Mouse (Mus musculus) forebrain, embryonic 13.5 days (tissue): ENCODE results near the gene Ddah2. TPM values are rescaled to one million over a fixed set of nuclear protein-coding genes. Genes with fewer than 3 reads are reported as not detected.
"Not testable (repeated sequence)": the region's sequence is repeated elsewhere in the genome, so short reads cannot be mapped to it uniquely, and the experiment has no call there.

Experiments
- ATAC-seq: fragments of 200-750 bp; cut with Nextera tagmentation; 2 replicates; pipeline ENCODE4 v1.8.0; 2017
- H3K27ac ChIP-seq: fragments of 300-500 bp; sonication (generic); 2 replicates; pipeline ENCODE4 v1.5.1; 2015; ENCODE audit warnings: inconsistent platforms, mild to moderate bottlenecking, moderate library complexity
- H3K27me3 ChIP-seq: fragments of 300-500 bp; sonication (generic); 2 replicates; pipeline ENCODE4 v1.6.1; 2015; ENCODE audit warnings: mild to moderate bottlenecking, inconsistent platforms
- H3K36me3 ChIP-seq: fragments of 300-500 bp; sonication (generic); 2 replicates; pipeline ENCODE4 v1.6.1; 2015; ENCODE audit warnings: mild to moderate bottlenecking, inconsistent platforms; ENCODE audit not compliant: poor library complexity, severe bottlenecking
- H3K4me1 ChIP-seq: fragments of 300-500 bp; sonication (generic); 2 replicates; pipeline ENCODE4 v1.6.1; 2015; ENCODE audit warnings: inconsistent platforms
- H3K4me2 ChIP-seq: fragments of 300-500 bp; sonication (generic); 2 replicates; pipeline ENCODE4 v1.6.1; 2015; ENCODE audit warnings: inconsistent platforms, mild to moderate bottlenecking, moderate library complexity
- H3K4me3 ChIP-seq: fragments of 300-500 bp; sonication (generic); 2 replicates; pipeline ENCODE4 v1.5.1; 2015; ENCODE audit warnings: mild to moderate bottlenecking, inconsistent platforms
- H3K9ac ChIP-seq: fragments of 300-500 bp; sonication (generic); 2 replicates; pipeline ENCODE4 v1.6.1; 2015; ENCODE audit warnings: mild to moderate bottlenecking, inconsistent platforms
- H3K9me3 ChIP-seq: fragments of 300-500 bp; sonication (generic); replicated peaks from 2 replicates; pipeline ENCODE4 v1.6.1; 2016; ENCODE audit warnings: inconsistent platforms
- WGBS: fragments of 180-500 bp; shearing (Covaris S2); methylation state at CpG from one replicate; pipeline ENCODE4 v1.1.7; 2015; 5-methylcytosine and 5-hydroxymethylcytosine counted together
- polyA plus RNA-seq: library from polyadenylated mRNA; unstranded; fragments of >200 nt; fragmentation: Nextera tagmentation; extraction: Ambion mirVana; gene quantifications from 2 replicates; pipeline ENCODE4 v1.2.1, GENCODE M21; 2015

Gene Ddah2
- polyA plus RNA-seq, 1 experiment from 2014 or later = 566 TPM

DNA sequence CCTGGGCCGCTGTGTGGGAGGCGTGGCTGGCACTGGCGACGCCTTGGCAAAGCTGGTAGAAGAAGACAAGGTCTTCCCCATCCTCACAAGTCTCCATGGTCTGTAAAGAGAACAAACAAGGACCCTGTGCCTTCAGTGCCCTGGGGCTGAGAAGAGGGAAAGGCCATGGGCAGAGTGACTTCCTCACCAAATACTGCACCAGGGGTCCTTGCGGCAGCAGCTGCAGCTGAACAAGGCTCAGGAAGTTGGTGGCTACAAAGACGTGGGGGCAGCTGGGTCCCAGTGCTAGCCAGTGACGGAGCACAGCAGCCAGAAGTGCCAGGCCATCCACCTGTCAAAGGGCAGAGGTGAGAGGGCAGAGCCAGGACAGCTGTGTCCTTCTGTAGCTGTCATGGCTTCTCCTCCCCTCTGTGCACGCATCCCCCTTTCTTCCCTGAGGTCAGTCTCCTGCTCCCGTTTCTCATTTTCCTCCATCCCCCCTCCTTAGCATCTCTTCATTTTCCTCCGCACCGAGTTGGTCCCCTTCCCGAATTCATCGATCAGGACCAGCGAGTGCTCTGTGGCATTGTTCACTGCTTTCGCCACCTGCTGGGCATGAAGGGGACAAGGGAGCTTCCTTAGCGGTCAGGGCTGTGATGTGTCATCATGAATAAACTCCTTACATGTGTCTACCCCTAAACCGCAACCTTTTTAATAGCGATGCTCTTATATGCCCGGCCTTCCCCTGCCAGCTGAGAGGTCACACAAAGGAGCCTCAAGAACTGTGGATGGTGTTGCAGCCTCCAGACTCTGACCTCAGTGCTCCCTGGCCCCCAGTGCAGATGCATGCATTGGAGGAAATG lies 28.9 kb upstream of the Ddah2 start:
- H3K9me3 ChIP-seq = no peaks in the 10 kb centered on the region
- no peak overlapping the region for H3K27ac ChIP-seq
- H3K36me3 ChIP-seq = no peaks in the 10 kb centered on the region
- peak overlapping the region; percentile 35 for H3K9ac ChIP-seq
- 33% methylated on average over 19 of the region's 19 CpGs for WGBS
- peaks cover 36% of the 10 kb centered on the region for H3K4me1 ChIP-seq
- H3K4me3 ChIP-seq = no peak overlapping the region
- H3K27me3 ChIP-seq = 0 out of 2 replicates have a peak, but pooled peaks cover 4% of the 10 kb centered on the region
- peak overlapping the region; percentile 27; the same call in 1 of the 2 replicates for H3K4me2 ChIP-seq
- no peak for ATAC-seq

DNA sequence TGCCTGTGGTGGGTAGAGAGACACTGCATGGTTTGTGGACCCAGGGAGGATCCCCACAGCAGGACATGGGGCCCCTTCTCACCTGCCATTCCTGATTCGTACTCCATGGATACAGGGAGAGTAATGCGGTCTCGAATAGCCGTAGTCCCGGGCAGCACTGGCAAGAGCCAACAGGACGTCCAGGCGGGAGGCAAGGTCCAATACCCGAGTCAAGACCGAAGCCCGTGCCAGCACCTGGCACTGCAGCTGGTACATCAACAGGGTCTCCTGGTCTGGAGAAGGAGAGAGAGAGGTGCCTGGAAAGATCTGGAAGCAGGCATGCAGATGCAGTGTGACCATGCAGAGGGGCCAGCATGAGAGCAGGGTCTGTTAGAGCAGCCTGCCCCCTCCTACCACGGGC lies 27.6 kb upstream of the Ddah2 start:
- Histone ChIP-seq H3K4me3 (no peak overlapping the region), H3K4me2 (no peak overlapping the region), H3K9ac (no peak overlapping the region), H3K27me3 (0 out of 2 replicates have a peak, but pooled peaks cover 4% of the 10 kb centered on the region), H3K27ac (no peak overlapping the region), H3K36me3 (no peaks in the 10 kb centered on the region), H3K9me3 (no peaks in the 10 kb centered on the region), H3K4me1 (peaks cover 30% of the 10 kb centered on the region)
- WGBS = 91% methylated on average over 11 of the region's 11 CpGs
- ATAC-seq = no peak

DNA sequence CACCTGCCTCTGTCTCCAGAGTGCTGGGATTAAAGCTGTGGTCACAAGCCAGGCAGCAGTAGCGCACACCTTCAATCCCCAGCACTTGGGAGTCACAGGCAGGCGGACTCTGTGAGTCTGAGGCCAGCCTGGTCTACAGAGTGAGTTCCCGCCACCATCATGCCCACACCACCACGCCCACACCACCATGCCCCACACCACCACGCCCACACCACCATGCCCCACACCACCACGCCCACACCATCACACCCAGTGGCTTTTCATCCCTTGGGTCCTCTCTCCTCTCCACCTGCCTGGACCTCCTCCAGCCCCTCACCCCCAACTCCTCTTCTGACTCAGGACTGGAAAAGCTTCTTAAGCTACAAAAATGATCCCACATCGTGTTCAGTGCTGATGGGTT lies 27.0 kb upstream of the Ddah2 start:
- Histone ChIP-seq H3K4me1 (peaks cover 25% of the 10 kb centered on the region), H3K27me3 (0 out of 2 replicates have a peak, but pooled peaks cover 4% of the 10 kb centered on the region), H3K9me3 (no peaks in the 10 kb centered on the region), H3K9ac (no peak overlapping the region), H3K4me2 (no peak overlapping the region), H3K27ac (no peak overlapping the region), H3K4me3 (no peak overlapping the region), H3K36me3 (no peaks in the 10 kb centered on the region)
- WGBS = 75% methylated on average over 6 of the region's 7 CpGs
- no peak for ATAC-seq

DNA sequence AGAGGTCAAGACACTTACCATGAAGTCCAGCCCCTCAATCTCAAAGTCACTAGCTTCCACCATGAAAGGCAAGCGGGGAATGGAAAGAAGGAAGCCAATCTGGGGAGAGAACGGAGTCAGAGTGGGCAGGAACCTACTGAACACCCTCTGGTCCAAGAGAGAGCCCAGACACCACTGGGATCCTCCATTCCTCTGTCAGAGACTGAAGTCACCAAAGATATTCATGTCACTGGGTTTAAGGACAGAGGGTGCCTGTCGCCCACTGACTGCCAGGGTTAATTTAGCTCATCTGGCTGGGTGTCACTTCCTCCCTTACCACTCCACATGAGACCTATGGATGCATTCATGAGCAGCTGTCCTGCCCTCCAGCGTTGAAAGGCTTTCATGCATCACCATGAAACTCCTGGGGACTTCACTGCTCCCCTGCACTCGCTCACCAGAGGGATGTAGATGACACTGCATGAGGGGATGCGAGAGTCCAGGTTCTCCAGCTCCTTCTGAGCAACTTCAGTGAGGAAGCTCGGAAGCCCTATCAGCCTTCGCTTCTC lies 26.4 kb upstream of the Ddah2 start:
- no peak overlapping the region for H3K4me2 ChIP-seq
- no peak overlapping the region for H3K4me3 ChIP-seq
- no peaks in the 10 kb centered on the region for H3K36me3 ChIP-seq
- H3K27ac ChIP-seq = no peak overlapping the region
- WGBS = 82% methylated on average over 8 of the region's 8 CpGs
- H3K4me1 ChIP-seq = peaks cover 22% of the 10 kb centered on the region
- H3K27me3 ChIP-seq = 0 out of 2 replicates have a peak, but pooled peaks cover 4% of the 10 kb centered on the region
- ATAC-seq = no peak
- no peaks in the 10 kb centered on the region for H3K9me3 ChIP-seq
- H3K9ac ChIP-seq = no peak overlapping the region

DNA sequence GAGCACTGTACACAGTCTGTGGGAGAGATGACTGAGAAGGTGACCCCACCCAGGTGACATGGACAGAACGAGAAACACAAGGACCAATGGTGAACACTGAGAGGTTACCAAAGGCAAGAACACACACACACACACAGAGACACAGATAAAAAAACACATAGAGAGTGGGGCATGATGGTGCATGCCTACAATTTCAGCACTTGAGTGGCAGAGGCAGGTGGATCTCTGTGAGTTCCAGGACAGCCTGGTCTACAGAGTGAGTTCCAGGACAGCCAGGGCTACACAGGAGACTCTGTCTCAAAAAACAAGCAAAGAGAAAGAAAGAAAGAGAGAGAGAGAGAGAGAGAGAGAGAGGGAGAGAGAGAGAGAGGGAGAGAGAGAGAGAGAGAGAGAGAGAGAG lies 25.1 kb upstream of the Ddah2 start:
- 59% methylated on average over 1 of the region's 1 CpGs for WGBS
- H3K4me2 ChIP-seq, H3K4me3 ChIP-seq, H3K4me1 ChIP-seq, H3K9me3 ChIP-seq, H3K9ac ChIP-seq, H3K36me3 ChIP-seq, ATAC-seq, H3K27ac ChIP-seq, H3K27me3 ChIP-seq: not testable (repeated sequence)

DNA sequence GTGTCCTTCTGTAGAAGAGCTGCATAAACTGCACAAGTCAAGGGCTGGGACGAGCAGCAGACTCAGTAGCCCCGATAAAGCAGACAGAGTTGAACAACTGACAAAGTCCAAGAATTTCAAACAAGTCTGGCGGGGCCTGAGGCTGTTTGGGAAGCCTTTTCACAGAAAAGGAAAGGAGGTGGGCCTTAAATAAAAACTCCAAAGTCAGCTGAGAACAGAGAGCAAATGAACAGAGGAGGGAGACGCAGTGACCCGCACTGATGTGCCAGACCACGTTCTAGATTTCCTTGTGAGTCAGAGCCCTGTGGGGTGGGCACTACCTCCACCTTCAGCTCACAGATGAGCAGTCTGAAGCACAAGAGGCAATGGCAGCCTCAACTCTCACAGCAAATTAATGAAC lies 23.9 kb upstream of the Ddah2 start:
- H3K27ac ChIP-seq = no peak overlapping the region
- ATAC-seq = no peak
- no peaks in the 10 kb centered on the region for H3K9me3 ChIP-seq
- peaks cover 2% of the 10 kb centered on the region for H3K4me1 ChIP-seq
- no peaks in the 10 kb centered on the region for H3K27me3 ChIP-seq
- no peak overlapping the region for H3K4me2 ChIP-seq
- WGBS = 79% methylated on average over 6 of the region's 6 CpGs
- H3K36me3 ChIP-seq = no peaks in the 10 kb centered on the region
- H3K9ac ChIP-seq = no peak overlapping the region
- no peak overlapping the region for H3K4me3 ChIP-seq

DNA sequence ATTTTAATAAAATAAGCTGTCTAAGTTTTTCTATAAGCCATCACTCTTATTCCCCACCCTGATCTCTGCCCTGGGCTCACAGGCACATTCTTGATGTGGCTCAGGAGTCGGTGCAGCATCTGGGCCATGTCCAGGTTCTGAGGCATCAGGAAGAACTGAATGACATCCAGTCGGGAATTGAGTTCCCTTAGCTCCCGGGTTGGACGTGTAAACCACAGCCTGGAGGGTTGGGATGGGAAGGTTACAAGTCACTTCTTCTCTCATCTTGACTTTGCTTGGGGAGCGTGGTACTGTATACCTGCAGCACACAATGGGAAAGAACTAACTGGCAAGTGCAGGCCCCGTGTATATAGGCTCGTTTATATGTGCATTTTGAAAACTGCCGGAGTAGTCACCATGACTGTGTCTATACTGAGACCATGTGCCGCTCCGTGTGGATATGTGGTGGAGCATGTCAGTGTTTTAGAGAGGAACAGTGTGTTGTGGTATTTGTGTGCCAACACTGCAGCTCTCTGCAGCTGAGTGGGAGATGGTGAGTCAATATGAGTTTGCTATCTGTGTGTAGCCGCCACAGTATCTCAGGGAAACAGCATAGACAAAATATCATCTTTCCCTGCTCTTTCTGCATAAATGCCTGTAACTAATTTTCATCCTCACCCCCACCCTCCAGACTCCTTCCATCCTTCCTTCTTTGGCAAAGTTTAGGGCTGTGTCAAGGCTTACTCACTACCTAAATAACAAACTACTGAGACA lies 19.5 kb upstream of the Ddah2 start:
- no peaks in the 10 kb centered on the region for H3K9me3 ChIP-seq
- no peak for ATAC-seq
- no peak overlapping the region for H3K4me3 ChIP-seq
- H3K36me3 ChIP-seq = no peaks in the 10 kb centered on the region
- no peaks in the 10 kb centered on the region for H3K27me3 ChIP-seq
- no peak overlapping the region for H3K4me2 ChIP-seq
- H3K27ac ChIP-seq = no peak overlapping the region
- H3K4me1 ChIP-seq = no peaks in the 10 kb centered on the region
- H3K9ac ChIP-seq = no peak overlapping the region
- WGBS = 87% methylated on average over 11 of the region's 11 CpGs

DNA sequence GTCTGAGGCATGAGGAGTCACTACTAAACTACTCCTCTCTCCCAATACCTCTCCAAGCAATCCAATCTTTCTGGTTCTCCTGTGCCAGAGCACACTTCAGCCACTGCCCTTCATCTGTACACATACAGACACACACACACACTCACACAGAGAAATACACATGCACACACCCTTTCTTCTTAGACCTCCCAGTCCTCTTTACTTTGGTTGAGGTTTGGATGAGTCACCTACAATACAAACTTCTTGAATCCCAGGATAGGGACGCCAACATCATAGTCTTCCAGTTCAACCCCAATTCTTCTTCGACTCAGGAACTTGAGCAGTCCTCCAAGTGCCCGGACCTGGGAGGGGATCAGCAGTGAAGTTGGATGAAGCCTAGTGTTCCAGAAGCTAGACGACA lies 15.0 kb upstream of the Ddah2 start:
- H3K4me2 ChIP-seq = no peak overlapping the region
- no peaks in the 10 kb centered on the region for H3K36me3 ChIP-seq
- H3K9ac ChIP-seq = no peak overlapping the region
- peaks cover 26% of the 10 kb centered on the region for H3K4me1 ChIP-seq
- H3K4me3 ChIP-seq = no peak overlapping the region
- no peak overlapping the region for H3K27ac ChIP-seq
- 92% methylated on average over 4 of the region's 4 CpGs for WGBS
- no peaks in the 10 kb centered on the region for H3K9me3 ChIP-seq
- H3K27me3 ChIP-seq = no peaks in the 10 kb centered on the region
- no peak for ATAC-seq

DNA sequence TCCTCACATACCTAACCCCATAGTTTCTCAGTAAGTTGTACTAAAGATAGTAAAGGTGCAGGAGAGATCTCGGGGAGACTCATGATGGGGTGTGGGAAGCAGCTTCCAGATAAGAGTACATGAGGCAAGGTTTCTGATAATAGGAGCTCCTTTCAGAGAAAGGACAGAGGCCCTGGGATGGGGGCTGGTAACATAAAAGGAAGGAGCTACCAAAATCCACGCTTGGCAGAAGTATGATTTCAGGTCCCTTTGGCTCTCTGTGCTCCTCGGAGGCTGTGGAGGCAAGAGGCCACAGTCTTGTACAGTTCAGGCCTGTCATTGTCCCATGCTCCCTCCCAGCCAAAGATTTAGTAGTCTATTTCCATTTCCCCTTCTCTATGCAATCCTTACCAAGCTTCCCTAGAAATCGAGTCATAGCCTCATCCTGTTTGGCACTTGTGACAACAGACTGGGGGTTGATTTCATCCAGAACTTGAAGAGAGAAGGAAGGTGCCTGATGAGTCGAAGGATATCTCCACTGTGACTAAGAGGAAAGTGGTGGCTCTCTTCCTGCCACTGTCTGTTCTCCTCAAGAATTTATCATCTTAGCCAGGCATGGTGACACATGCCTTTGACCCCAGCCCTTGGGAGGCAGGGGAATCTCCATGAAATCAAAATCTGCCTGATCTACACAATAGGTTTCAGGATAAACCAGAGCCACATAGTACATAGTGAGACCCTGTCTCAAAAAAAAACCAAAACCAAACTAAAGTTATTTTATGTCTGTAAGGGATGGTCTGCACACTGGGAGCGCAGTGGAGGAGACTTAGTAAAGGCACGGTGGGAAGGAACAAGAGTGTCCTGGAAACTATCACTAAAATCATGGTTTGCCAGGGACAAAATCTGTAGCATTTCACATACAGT lies 13.7 kb upstream of the Ddah2 start:
- peak overlapping the region; percentile 88 for H3K9ac ChIP-seq
- WGBS = 87% methylated on average over 7 of the region's 7 CpGs
- peak overlapping the region; percentile 97 for H3K4me2 ChIP-seq
- no peaks in the 10 kb centered on the region for H3K27me3 ChIP-seq
- no peaks in the 10 kb centered on the region for H3K36me3 ChIP-seq
- H3K4me3 ChIP-seq = peak overlapping the region; percentile 57
- no peak for ATAC-seq
- H3K9me3 ChIP-seq = no peaks in the 10 kb centered on the region
- no peak overlapping the region for H3K27ac ChIP-seq
- peaks cover 40% of the 10 kb centered on the region for H3K4me1 ChIP-seq

DNA sequence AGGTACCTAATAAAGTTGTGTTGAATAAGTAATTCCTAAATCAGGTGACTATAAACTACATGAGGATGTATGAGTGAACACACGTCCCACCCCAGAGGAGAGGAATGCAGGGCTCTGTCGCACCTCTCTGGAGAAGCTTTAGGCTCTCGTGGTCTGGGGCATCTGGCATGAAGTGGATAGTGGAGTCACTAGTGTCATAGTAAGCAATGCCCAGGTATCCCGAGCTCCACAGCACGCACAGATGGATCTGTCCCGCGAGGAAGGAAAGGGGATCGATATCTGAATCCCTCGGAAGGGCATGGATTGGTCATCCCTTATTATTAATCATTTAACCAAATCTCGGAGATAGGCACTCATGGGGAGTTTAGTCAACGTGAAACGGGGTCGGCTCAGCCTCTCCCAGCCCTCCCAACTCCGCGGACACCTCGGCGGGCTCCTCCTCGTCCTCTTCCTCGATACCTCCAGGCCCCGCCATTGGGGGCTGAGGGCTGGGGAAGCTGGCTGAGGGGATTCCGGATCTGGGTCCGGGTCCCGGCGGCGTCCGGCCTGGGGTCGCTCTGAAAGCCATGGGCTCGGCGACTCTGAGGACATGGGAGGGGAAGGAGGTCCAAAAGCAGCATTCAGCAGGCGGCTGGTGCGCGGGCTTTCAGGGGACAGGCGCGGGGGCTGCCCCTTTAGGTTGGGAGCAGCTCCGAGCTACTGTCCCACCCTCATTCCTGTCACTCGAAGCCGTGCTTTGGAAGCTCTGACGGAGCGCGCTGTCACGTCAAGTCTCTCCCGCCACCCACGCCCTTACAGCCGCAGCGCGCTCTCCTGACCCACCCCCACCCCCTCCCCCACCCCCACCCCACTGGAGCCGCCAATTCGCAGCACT lies 12.8 kb upstream of the Ddah2 start:
- H3K27me3 ChIP-seq = no peaks in the 10 kb centered on the region
- 8% methylated on average over 37 of the region's 48 CpGs for WGBS
- peak overlapping the region; percentile 57 for H3K4me3 ChIP-seq
- peak; percentile 80 for ATAC-seq
- H3K4me1 ChIP-seq = peaks cover 41% of the 10 kb centered on the region
- H3K4me2 ChIP-seq = peak overlapping the region; percentile 97
- H3K36me3 ChIP-seq = no peaks in the 10 kb centered on the region
- peak overlapping the region; percentile 88 for H3K9ac ChIP-seq
- no peaks in the 10 kb centered on the region for H3K9me3 ChIP-seq
- peak overlapping the region; percentile 80 for H3K27ac ChIP-seq
